In genomic region chr1:128590816-128591720, GRCm38 (mm10) we compare ENCODE assay signal across 7 mouse cellular contexts. TPM values are rescaled to one million over a fixed set of nuclear protein-coding genes. Genes with fewer than 3 reads are reported as not detected.
DNase-seq lines count a peak whose midpoint lies in the region; ATAC-seq and TF ChIP-seq lines count a peak whose summit lies in the region.

No protein-coding gene starts in this region.

- peaks cover 21 to 26% of the 10 kb centered on the region in 2 experiments for H3K36me3 ChIP-seq in CH12.LX (replicated peaks in 1 of 2; ENCODE audit: control insufficient read depth in 1 of 2, insufficient read depth in 1 of 2, low read length in 1 of 2)
- H3K36me3 ChIP-seq in forebrain, embryonic 10.5 days (replicated peaks) = peaks cover 21% of the 10 kb centered on the region
- H3K36me3 ChIP-seq in midbrain, embryonic 10.5 days = peaks cover 25% of the 10 kb centered on the region
- peaks cover 19% of the 10 kb centered on the region for H3K36me3 ChIP-seq in spleen, adult 2 months (ENCODE audit: control insufficient read depth, insufficient read depth, low read length)

- peak; percentile 1 for TF ChIP-seq RAD21 in CH12.LX (IDR thresholded peaks at IDR 0.05; ENCODE audit: low read depth, low read length)

- no peak overlapping the region; the same call in 1 of the 2 replicates for H3K4me2 ChIP-seq in CH12.LX (ENCODE audit: insufficient read depth, low read depth, poor library complexity, severe bottlenecking)

- peak; percentile 68 for ATAC-seq in activated CD4-positive, CD25-positive, alpha-beta regulatory T cell, adult 4 months

- peak; percentile 59; the same call in 1 of the 2 replicates for TF ChIP-seq POLR2A in CH12.LX (IDR thresholded peaks at IDR 0.05; ENCODE audit: low read depth, low read length)
- peak; percentile 75 for TF ChIP-seq POLR2A in spleen, adult 2 months (IDR thresholded peaks at IDR 0.05; ENCODE audit: low read depth, low read length)

- DNase-seq in CH12.LX (ENCODE audit: extremely low read depth) = peak; percentile 85
- peak; percentile 62 for DNase-seq in forebrain, embryonic 10.5 days (ENCODE audit: extremely low spot score, low spot score)
- DNase-seq in heart, postnatal 14 days = peak; percentile 51 to 53
- peak; percentile 77 for DNase-seq in left cerebral cortex, postnatal 4 days
- DNase-seq in midbrain, embryonic 10.5 days (ENCODE audit: low spot score) = peak; percentile 63
- DNase-seq in spleen, adult 2 months (ENCODE audit: low read depth in 1 of 2, low spot score in 2 of 2) = peak; percentile 72 to 80

- dilution Hi-C loops in CH12.LX (cut with MboI; ENCODE audit: extremely low pct_ligation_motif_present, extremely low pct_unique_long_range_greater_than_20kb, low sequenced_read_pairs) = no loop called here

- no peaks in the 10 kb centered on the region for H3K27me3 ChIP-seq in CH12.LX (replicated peaks)
- H3K27me3 ChIP-seq in forebrain, embryonic 10.5 days (ENCODE audit: poor library complexity, severe bottlenecking) = peaks cover 63% of the 10 kb centered on the region
- peaks cover 8% of the 10 kb centered on the region; the same call in 1 of the 2 replicates for H3K27me3 ChIP-seq in midbrain, embryonic 10.5 days (ENCODE audit: low read depth, poor library complexity, severe bottlenecking)
- no peaks in the 10 kb centered on the region for H3K27me3 ChIP-seq in spleen, adult 2 months (ENCODE audit: control insufficient read depth, insufficient read depth, low read length)

- TF ChIP-seq CTCF in CH12.LX (conservative IDR thresholded peaks at IDR 0.05 in 1 of 2, IDR thresholded peaks at IDR 0.05 in 1 of 2; ENCODE audit: low read depth in 2 of 2, low read length in 2 of 2) = no peak
- TF ChIP-seq CTCF in spleen, adult 2 months (IDR thresholded peaks at IDR 0.05; ENCODE audit: extremely low read depth, insufficient read depth, insufficient read length, insufficient replicate concordance) = no peak

- H3K9ac ChIP-seq in CH12.LX (ENCODE audit: insufficient read depth, low read depth) = peak overlapping the region; percentile 97

- H3K9me3 ChIP-seq in CH12.LX (replicated peaks; ENCODE audit: low read length) = no peaks in the 10 kb centered on the region
- no peaks in the 10 kb centered on the region for H3K9me3 ChIP-seq in forebrain, embryonic 10.5 days
- no peaks in the 10 kb centered on the region for H3K9me3 ChIP-seq in midbrain, embryonic 10.5 days (replicated peaks)

- peak overlapping the region; percentile 96 for H3K27ac ChIP-seq in CH12.LX (ENCODE audit: insufficient read depth, low read depth)
- H3K27ac ChIP-seq in forebrain, embryonic 10.5 days = peak overlapping the region; percentile 93
- peak overlapping the region; percentile 98 for H3K27ac ChIP-seq in midbrain, embryonic 10.5 days (replicated peaks)
- H3K27ac ChIP-seq in spleen, adult 2 months (ENCODE audit: insufficient read depth, low read length) = peak overlapping the region; percentile 97

- TF ChIP-seq EP300 in CH12.LX (IDR thresholded peaks at IDR 0.05; ENCODE audit: low read length) = peak; percentile 88

- intact Hi-C loops in heart, postnatal 14 days (cut with DNase I) = loop anchor here (5.0 kb wide), 2 partner anchors 114 to 134 kb away; no protein-coding TSS in a partner anchor
- intact Hi-C loops in left cerebral cortex, postnatal 4 days (cut with DNase I) = loop anchor here (10.0 kb wide), 1 partner anchor 186 kb away; no protein-coding TSS in a partner anchor

- in situ Hi-C loops in CH12.LX (cut with MboI; ENCODE audit: low pct_ligation_motif_present, low pct_unique_long_range_greater_than_20kb, low sequenced_read_pairs) = loop anchor here (5.0 kb wide), 1 partner anchor 231 kb away; no protein-coding TSS in a partner anchor

- peaks cover 20 to 56% of the 10 kb centered on the region in 2 experiments for H3K4me1 ChIP-seq in CH12.LX (ENCODE audit: control insufficient read depth in 1 of 2, insufficient read depth in 2 of 2)
- H3K4me1 ChIP-seq in forebrain, embryonic 10.5 days = peaks cover 78% of the 10 kb centered on the region
- H3K4me1 ChIP-seq in midbrain, embryonic 10.5 days = peaks cover 78% of the 10 kb centered on the region
- peaks cover 19% of the 10 kb centered on the region; the same call in 1 of the 2 replicates for H3K4me1 ChIP-seq in spleen, adult 2 months (ENCODE audit: control insufficient read depth, insufficient read depth, insufficient read length)

- peak overlapping the region; percentile 77 to 88 (median 85) for H3K4me3 ChIP-seq in CH12.LX (replicated peaks in 1 of 3; ENCODE audit: low read depth in 2 of 3, low read length in 2 of 3, poor library complexity in 1 of 3)
- H3K4me3 ChIP-seq in forebrain, embryonic 10.5 days = peak overlapping the region; percentile 78
- H3K4me3 ChIP-seq in midbrain, embryonic 10.5 days = peak overlapping the region; percentile 71
- peak overlapping the region; percentile 74 for H3K4me3 ChIP-seq in spleen, adult 2 months (ENCODE audit: extremely low read depth, insufficient read depth, insufficient read length)

- H3K79me2 ChIP-seq in CH12.LX (replicated peaks; ENCODE audit: control insufficient read depth, extremely low read depth, insufficient read depth, poor library complexity, severe bottlenecking) = peaks cover 46% of the 10 kb centered on the region

- under 1% methylated on average over 63 of the region's 63 CpGs for WGBS in forebrain, embryonic 10.5 days
- WGBS in midbrain, embryonic 10.5 days = under 1% methylated on average over 63 of the region's 63 CpGs
- WGBS in spleen, adult 2 months = under 1% methylated on average over 63 of the region's 63 CpGs

TF ChIP-seq in CH12.LX, 34 proteins besides CTCF, POLR2A, EP300 and RAD21 (continues in another document):
- TF ChIP-seq SIN3A (IDR thresholded peaks at IDR 0.05; ENCODE audit: low read length) (peak; percentile 88), HCFC1 (IDR thresholded peaks at IDR 0.05; ENCODE audit: low read depth, low read length) (peak; percentile 56; the same call in 1 of the 2 replicates), E2F4 (IDR thresholded peaks at IDR 0.05; ENCODE audit: insufficient replicate concordance, low read depth, low read length) (peak; percentile 91), MEF2A (IDR thresholded peaks at IDR 0.05; ENCODE audit: borderline replicate concordance, low read depth, low read length) (peak; percentile 89), MAFK (IDR thresholded peaks at IDR 0.05; ENCODE audit: insufficient replicate concordance, low read length) (peak; percentile 50; the same call in 1 of the 2 replicates), ZNF384 (IDR thresholded peaks at IDR 0.05; ENCODE audit: low read depth, low read length) (peak; percentile 98), JUN (IDR thresholded peaks at IDR 0.05; ENCODE audit: insufficient read depth, low read depth, low read length) (no peak; the same call in 1 of the 2 replicates), ETS1 (conservative IDR thresholded peaks at IDR 0.05; ENCODE audit: low read depth, low read length) (peak; percentile 58), CHD1 (IDR thresholded peaks at IDR 0.05; ENCODE audit: low read depth, low read length) (peak; percentile 77; the same call in 1 of the 2 replicates), KAT2A (IDR thresholded peaks at IDR 0.05; ENCODE audit: insufficient replicate concordance, low read length) (no peak), RCOR1 (conservative IDR thresholded peaks at IDR 0.05; ENCODE audit: low read depth, low read length) (peak; percentile 17), MYC (IDR thresholded peaks at IDR 0.05; ENCODE audit: low read depth, low read length) (peak; percentile 15; the same call in 1 of the 2 replicates), BHLHE40 (IDR thresholded peaks at IDR 0.05; ENCODE audit: low read depth, low read length) (peak; percentile 82), USF1 (IDR thresholded peaks at IDR 0.05; ENCODE audit: low read depth, low read length) (peak; percentile 47; the same call in 1 of the 2 replicates), UBTF (IDR thresholded peaks at IDR 0.05; ENCODE audit: low read depth, low read length) (peak; percentile 82), ZMIZ1 (IDR thresholded peaks at IDR 0.05; ENCODE audit: low read depth, low read length) (no peak; the same call in 1 of the 2 replicates), PAX5 (IDR thresholded peaks at IDR 0.05; ENCODE audit: low read length) (no peak), NRF1 (IDR thresholded peaks at IDR 0.05; ENCODE audit: low read depth, low read length) (no peak), TCF12 (IDR thresholded peaks at IDR 0.05; ENCODE audit: low read depth, low read length) (peak; percentile 98), ELF1 (IDR thresholded peaks at IDR 0.05; ENCODE audit: low read depth, low read length) (no peak; the same call in none of the 2 replicates), ZKSCAN1 (IDR thresholded peaks at IDR 0.05; ENCODE audit: borderline replicate concordance, low read depth, low read length) (no peak; the same call in 1 of the 2 replicates), POLR2AphosphoS2 (IDR thresholded peaks at IDR 0.05; ENCODE audit: low read depth, low read length) (peak; percentile 89; the same call in 1 of the 2 replicates), GABPA (IDR thresholded peaks at IDR 0.05; ENCODE audit: insufficient replicate concordance, low read depth, low read length) (no peak), JUND (conservative IDR thresholded peaks at IDR 0.05; ENCODE audit: low read depth, low read length) (peak; percentile 29; the same call in 1 of the 2 replicates), NELFE (IDR thresholded peaks at IDR 0.05; ENCODE audit: low read depth, low read length) (peak; percentile 67), ZC3H11A (IDR thresholded peaks at IDR 0.05; ENCODE audit: low read depth, low read length) (no peak), MAZ (IDR thresholded peaks at IDR 0.05; ENCODE audit: low read depth, low read length) (0 out of 2 replicates have a peak, but pooled peaks have one; percentile 44), MXI1 (IDR thresholded peaks at IDR 0.05; ENCODE audit: low read depth, low read length) (peak; percentile 89), CHD2 (IDR thresholded peaks at IDR 0.05; ENCODE audit: low read length) (peak; percentile 65), USF2 (conservative IDR thresholded peaks at IDR 0.05; ENCODE audit: low read depth, low read length) (no peak; the same call in 1 of the 2 replicates)

RNA-seq across cellular contexts. Expression of gene Cxcr4, which starts 1.0 kb away (rescaled TPM):
- total RNA-seq in CH12.LX (2012; rRNA removed) = 156 and 169 TPM in 2 replicates
- total RNA-seq in CH12.LX (2014; rRNA removed) = 86.6 and 102 TPM in 2 replicates
- 80.3 and 80.6 TPM in 2 replicates for polyA plus RNA-seq in CH12.LX (2012; ENCODE audit: insufficient read length, low read depth)
- polyA plus RNA-seq in activated CD4-positive, CD25-positive, alpha-beta regulatory T cell, adult 4 months (2017; shearing (Covaris generic)) = 10 to 100 TPM in 1 of 2 experiments, 1 to 10 TPM in 1; 7.4 to 16.6 TPM
- polyA plus RNA-seq in forebrain, embryonic 10.5 days (2016; fragmentation: Nextera tagmentation; extraction: Ambion mirVana) = 6.6 and 7.9 TPM in 2 replicates
- 10 to 100 TPM; 11.2 to 19.1 TPM for total RNA-seq in heart, postnatal 14 days (2021)
- 10 to 100 TPM; 22.5 to 23.7 TPM for total RNA-seq in left cerebral cortex, postnatal 4 days (2021)
- polyA plus RNA-seq in midbrain, embryonic 10.5 days (2016; fragmentation: Nextera tagmentation; extraction: Ambion mirVana) = 18.6 and 20.2 TPM in 2 replicates
- 288 and 315 TPM in 2 replicates for polyA plus RNA-seq in spleen, adult 2 months (2012; rRNA removed)

Comparison
In these comparisons a context has a peak if more than half of its experiments do, and no peak if none do; other contexts are left out.
1. Peak in every context shown above with its lines: DNase-seq, ATAC-seq, H3K4me3 ChIP-seq and H3K27ac ChIP-seq.